23 mouse cellular contexts compared by ENCODE assay signal in the genomic region with DNA sequence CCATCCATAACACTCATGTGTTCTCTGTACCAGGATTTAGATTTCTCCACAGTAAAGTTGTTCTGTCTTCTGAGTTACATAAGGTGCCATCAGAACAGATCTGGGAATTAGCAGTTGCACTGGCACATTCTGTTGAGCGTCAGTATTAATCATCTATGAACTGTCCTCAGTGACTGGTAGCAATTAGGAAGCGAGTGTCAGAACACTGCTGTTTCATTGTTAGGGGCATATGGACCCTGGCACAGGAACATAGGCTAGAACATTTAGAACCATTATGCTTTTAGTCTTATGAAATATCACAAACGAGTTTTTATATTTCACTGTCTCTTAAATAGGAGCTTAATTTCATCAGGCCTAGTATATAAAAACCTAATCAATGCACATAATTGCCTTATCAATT.
A peak's percentile ranks its signal among the peaks of the same experiment; 100 is the strongest.
DNase-seq lines count a peak whose midpoint lies in the region; ATAC-seq lines count a peak whose summit lies in the region.
"Had no signal": no experiment of that assay in that cellular context is flagged by ENCODE, and none has a peak within 500 bp of the region (broad histone marks: within the 10 kb centered on the region; RNA-seq: fewer than 3 reads in every experiment).

No protein-coding gene starts in this region.

- no peaks in the 10 kb centered on the region for H3K9me3 ChIP-seq in forebrain, embryonic 14.5 days (replicated peaks; ENCODE audit: control insufficient read depth, low read length)
- peaks cover 3% of the 10 kb centered on the region; the same call in 1 of the 2 replicates for H3K9me3 ChIP-seq in forebrain, embryonic 10.5 days
- H3K9me3 ChIP-seq: forebrain, embryonic 15.5 days; heart, embryonic 10.5 days; heart, embryonic 13.5 days had no signal

- H3K4me2 ChIP-seq in forebrain, embryonic 14.5 days (ENCODE audit: low read length) = no peak overlapping the region
- H3K4me2 ChIP-seq: forebrain, embryonic 15.5 days; heart, embryonic 13.5 days; hindbrain, embryonic 14.5 days had no signal

- DNase-seq in forebrain, embryonic 14.5 days (ENCODE audit: low spot score) = peak; percentile 4
- no peak for DNase-seq in forebrain, embryonic 10.5 days (ENCODE audit: extremely low spot score, low spot score)
- DNase-seq in brain, adult 2 months (ENCODE audit: low read depth, low spot score) = peak; percentile 32
- DNase-seq in layer of hippocampus, adult 8-10 months (ENCODE audit: low spot score in 2 of 2) = peak; percentile 59 to 62
- peak; percentile 50 to 53 for DNase-seq in layer of hippocampus, postnatal 36 days
- no peak for DNase-seq in cerebellum, postnatal 10 days
- DNase-seq in kidney, postnatal 36 days = no peak
- DNase-seq: adrenal gland, postnatal 10 days; adrenal gland, postnatal 36 days; cerebellum, adult 11-12 months; cerebellum, adult 8-10 months; cerebellum, postnatal 14 days; gastrocnemius, postnatal 10 days; gastrocnemius, postnatal 36 days; heart, adult 2 months; heart, postnatal 14 days; heart, postnatal 4 days had no signal

- H3K4me1 ChIP-seq in forebrain, embryonic 14.5 days (ENCODE audit: control insufficient read depth, insufficient read depth, low read length) = no peaks in the 10 kb centered on the region
- no peaks in the 10 kb centered on the region for H3K4me1 ChIP-seq in forebrain, embryonic 10.5 days
- H3K4me1 ChIP-seq: forebrain, embryonic 15.5 days; heart, embryonic 10.5 days; heart, embryonic 13.5 days had no signal

- H3K36me3 ChIP-seq in forebrain, embryonic 14.5 days (ENCODE audit: control insufficient read depth, insufficient read depth, low read length) = no peaks in the 10 kb centered on the region
- H3K36me3 ChIP-seq in forebrain, embryonic 10.5 days (replicated peaks) = no peaks in the 10 kb centered on the region
- H3K36me3 ChIP-seq: forebrain, embryonic 15.5 days; heart, embryonic 10.5 days; heart, embryonic 13.5 days had no signal

- H3K27ac ChIP-seq in forebrain, embryonic 14.5 days (ENCODE audit: low read depth, low read length) = no peak overlapping the region
- H3K27ac ChIP-seq in forebrain, embryonic 10.5 days = no peak overlapping the region
- H3K27ac ChIP-seq: forebrain, embryonic 15.5 days; heart, adult 2 months; heart, embryonic 10.5 days; heart, embryonic 13.5 days; hindbrain, embryonic 14.5 days; hindbrain, postnatal 0 days had no signal

- H3K27me3 ChIP-seq in forebrain, embryonic 14.5 days (replicated peaks; ENCODE audit: control insufficient read depth, insufficient read depth, low read length) = no peaks in the 10 kb centered on the region
- H3K27me3 ChIP-seq in forebrain, embryonic 10.5 days (ENCODE audit: poor library complexity, severe bottlenecking) = no peaks in the 10 kb centered on the region
- H3K27me3 ChIP-seq: forebrain, embryonic 15.5 days; heart, embryonic 13.5 days had no signal

- H3K9ac ChIP-seq in forebrain, embryonic 14.5 days (ENCODE audit: low read length) = no peak overlapping the region
- H3K9ac ChIP-seq: forebrain, embryonic 15.5 days; heart, embryonic 13.5 days; hindbrain, embryonic 14.5 days had no signal

- H3K4me3 ChIP-seq in forebrain, embryonic 14.5 days (ENCODE audit: low read depth, low read length) = no peak overlapping the region
- no peak overlapping the region for H3K4me3 ChIP-seq in forebrain, embryonic 10.5 days
- H3K4me3 ChIP-seq: forebrain, embryonic 15.5 days; heart, adult 2 months; heart, embryonic 10.5 days; heart, embryonic 13.5 days had no signal

- 62% methylated on average over 3 of the region's 3 CpGs for WGBS in forebrain, embryonic 14.5 days
- WGBS in forebrain, embryonic 10.5 days = 81% methylated on average over 3 of the region's 3 CpGs

- 0 out of 2 replicates have a peak, but pooled peaks have one; percentile 18 for ATAC-seq in forebrain, embryonic 14.5 days
- ATAC-seq: activated CD4-positive, CD25-positive, alpha-beta regulatory T cell, adult 4 months; forebrain, embryonic 15.5 days; hindbrain, postnatal 0 days had no signal

Comparison
In these comparisons a context has a peak if more than half of its experiments do, and no peak if none do; other contexts are left out.
1. DNase-seq: peak in forebrain, embryonic 14.5 days (single experiment), brain, adult 2 months (single experiment), layer of hippocampus, adult 8-10 months (2 of 2) and layer of hippocampus, postnatal 36 days (2 of 2); none in forebrain, embryonic 10.5 days (single experiment), cerebellum, postnatal 10 days (0 of 2) and kidney, postnatal 36 days (0 of 2).